Mouse (Mus musculus): ENCODE data around the gene Abcb8. TPM values are rescaled to one million over a fixed set of nuclear protein-coding genes. Genes with fewer than 3 reads are reported as not detected.
"Not testable (repeated sequence)": the region's sequence is repeated elsewhere in the genome, so short reads cannot be mapped to it uniquely, and the experiment has no call there.

The Abcb8 gene
- polyA plus RNA-seq, 1 experiment, result 10.6 TPM

DNA sequence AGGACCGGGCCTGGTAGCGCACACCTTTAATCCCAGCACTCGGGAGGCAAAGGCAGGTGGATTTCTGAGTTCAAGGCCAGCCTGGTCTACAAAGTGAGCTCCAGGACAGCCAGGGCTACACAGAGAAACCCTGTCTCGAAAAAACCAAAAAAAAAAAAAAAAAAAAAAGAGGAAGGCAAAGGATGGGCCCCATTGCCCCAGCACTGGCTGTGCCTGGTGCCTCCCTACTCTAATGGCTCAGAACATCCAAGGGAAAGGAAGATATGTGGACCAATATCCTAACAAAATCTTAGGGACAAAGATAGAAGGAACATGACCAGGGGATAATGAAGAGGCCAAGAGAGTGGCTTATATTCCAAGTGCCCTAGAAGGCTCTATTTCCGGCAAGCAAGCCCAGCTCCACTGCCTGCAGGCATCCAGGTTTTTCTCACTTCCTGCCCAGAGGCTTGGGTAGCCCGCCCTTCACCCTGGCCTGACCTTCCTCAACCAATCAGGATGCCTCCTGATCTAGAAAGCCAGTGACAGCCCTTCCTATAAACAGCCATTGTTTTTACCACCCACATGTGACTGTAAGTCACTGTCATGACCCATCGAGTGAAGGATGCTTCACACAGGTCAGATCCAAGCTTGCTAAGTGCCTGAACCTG is 4.3 kb upstream of the Abcb8 start:
- Histone ChIP-seq H3K27me3 (replicated peaks) (peaks cover 41% of the 10 kb centered on the region), H3K4me3 (replicated peaks) (peak overlapping the region; percentile 93), H3K9me3 (no peaks in the 10 kb centered on the region), H3K4me1 (peaks cover 78% of the 10 kb centered on the region), H3K36me3 (replicated peaks; ENCODE audit: low read length) (peaks cover 13% of the 10 kb centered on the region)
- TF ChIP-seq FLI1 (IDR thresholded peaks at IDR 0.05; ENCODE audit: low read length), result no peak
- no peak for TF ChIP-seq GATA1 (IDR thresholded peaks at IDR 0.05; ENCODE audit: borderline replicate concordance, low read length)

GRCm38 (mm10) chr5:24389658-24390020 is 3.8 kb upstream of the Abcb8 start:
- Histone ChIP-seq H3K27me3 (replicated peaks) (peaks cover 38% of the 10 kb centered on the region), H3K4me3 (replicated peaks) (peak overlapping the region; percentile 80), H3K36me3 (replicated peaks; ENCODE audit: low read length) (peaks cover 13% of the 10 kb centered on the region), H3K9me3 (no peaks in the 10 kb centered on the region), H3K4me1 (peaks cover 76% of the 10 kb centered on the region)
- TF ChIP-seq FLI1 (IDR thresholded peaks at IDR 0.05; ENCODE audit: low read length), result no peak

- no peaks in the 10 kb centered on the region for H3K36me3 ChIP-seq (replicated peaks; ENCODE audit: low read length)
- H3K4me3 ChIP-seq (replicated peaks), result no peak within 1 kb of the TSS
- TF ChIP-seq GATA1 (IDR thresholded peaks at IDR 0.05; ENCODE audit: borderline replicate concordance, low read length) (no peak), FLI1 (IDR thresholded peaks at IDR 0.05; ENCODE audit: low read length) (no peak)
- H3K27me3 ChIP-seq (replicated peaks), result peaks cover 19% of the 10 kb centered on the region
- no peaks in the 10 kb centered on the region for H3K9me3 ChIP-seq
- H3K4me1 ChIP-seq, result peaks cover 66% of the 10 kb centered on the region
Measured at GRCm38 (mm10) chr5:24391864-24392263, 1.6 kb upstream of the Abcb8 start, which contains the start of gene Atg9b. Atg9b (minus strand) TSS chr5:24392143.

- Histone ChIP-seq H3K36me3 (replicated peaks; ENCODE audit: low read length) (no peaks in the 10 kb centered on the region), H3K4me3 (replicated peaks) (no peak overlapping the region), H3K27me3 (replicated peaks) (peaks cover 11% of the 10 kb centered on the region), H3K9me3 (no peaks in the 10 kb centered on the region), H3K4me1 (peaks cover 57% of the 10 kb centered on the region)
- TF ChIP-seq GATA1 (IDR thresholded peaks at IDR 0.05; ENCODE audit: borderline replicate concordance, low read length) (no peak), FLI1 (IDR thresholded peaks at IDR 0.05; ENCODE audit: low read length) (no peak)
Measured at GRCm38 (mm10) chr5:24392724-24393123, 739 bp upstream of the Abcb8 start.

DNA sequence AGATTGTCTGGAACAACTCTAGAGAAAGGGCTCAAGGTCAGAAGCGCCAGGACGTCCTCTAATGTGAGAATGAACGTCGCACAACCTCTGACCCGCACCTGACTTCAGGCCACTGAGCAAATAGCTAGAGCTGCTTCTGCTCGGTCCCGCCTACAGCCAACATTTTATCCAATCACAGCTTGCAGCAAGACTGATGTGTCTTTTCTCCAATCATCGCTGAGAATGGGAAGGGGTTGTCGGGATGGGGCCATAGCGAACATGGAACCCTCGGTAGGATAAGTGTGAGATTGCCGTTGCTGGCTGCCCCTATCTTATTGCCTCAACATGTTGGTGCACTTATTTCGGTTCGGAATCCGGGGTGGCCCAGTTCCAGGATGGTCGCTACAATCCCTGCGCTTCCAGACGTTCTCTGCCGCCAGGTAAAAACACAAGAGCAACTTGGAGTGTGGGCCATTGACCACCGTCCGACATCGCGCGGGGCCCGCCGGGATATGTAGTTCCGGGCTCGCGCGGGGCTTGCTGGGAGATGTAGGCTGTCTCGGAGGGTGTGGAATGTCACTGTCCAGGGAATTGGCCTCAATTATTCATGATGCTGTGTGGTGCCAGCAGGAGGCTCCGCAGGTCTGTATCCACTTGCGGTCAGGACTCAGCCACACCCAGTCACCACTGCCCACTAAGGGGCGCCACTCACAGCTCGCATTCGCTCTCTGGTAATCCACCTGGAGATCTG is 867 bp downstream of the Abcb8 start:
- Histone ChIP-seq H3K36me3 (replicated peaks; ENCODE audit: low read length) (no peaks in the 10 kb centered on the region), H3K4me3 (replicated peaks) (peak overlapping the region; percentile 94), H3K9me3 (no peaks in the 10 kb centered on the region), H3K27me3 (replicated peaks) (peaks cover 3% of the 10 kb centered on the region), H3K4me1 (peaks cover 51% of the 10 kb centered on the region)
- TF ChIP-seq GATA1 (IDR thresholded peaks at IDR 0.05; ENCODE audit: borderline replicate concordance, low read length) (no peak), FLI1 (IDR thresholded peaks at IDR 0.05; ENCODE audit: low read length) (no peak)

DNA sequence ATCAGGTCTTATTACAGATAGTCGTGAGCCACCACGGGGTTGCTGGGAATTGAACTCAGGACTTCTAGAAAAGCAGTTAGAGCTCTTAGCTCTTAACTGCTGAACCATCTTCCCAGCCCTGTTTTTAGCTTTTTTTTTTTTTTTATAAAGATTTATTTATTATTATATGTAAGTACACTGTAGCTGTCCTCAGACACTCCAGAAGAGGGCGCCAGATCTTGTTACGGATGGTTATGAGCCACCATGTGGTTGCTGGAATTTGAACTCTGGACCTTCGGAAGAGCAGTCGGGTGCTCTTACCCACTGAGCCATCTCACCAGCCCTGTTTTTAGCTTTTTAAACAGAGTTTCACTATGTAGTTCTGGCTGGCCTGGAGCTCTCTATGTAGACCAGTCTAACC is 2.8 kb downstream of the Abcb8 start:
- peaks cover 16% of the 10 kb centered on the region for H3K36me3 ChIP-seq (replicated peaks; ENCODE audit: low read length)
- not testable (repeated sequence) for H3K4me3 ChIP-seq (replicated peaks); H3K9me3 ChIP-seq
- H3K4me1 ChIP-seq, result peaks cover 38% of the 10 kb centered on the region
- peaks cover 15% of the 10 kb centered on the region for H3K27me3 ChIP-seq (replicated peaks)

DNA sequence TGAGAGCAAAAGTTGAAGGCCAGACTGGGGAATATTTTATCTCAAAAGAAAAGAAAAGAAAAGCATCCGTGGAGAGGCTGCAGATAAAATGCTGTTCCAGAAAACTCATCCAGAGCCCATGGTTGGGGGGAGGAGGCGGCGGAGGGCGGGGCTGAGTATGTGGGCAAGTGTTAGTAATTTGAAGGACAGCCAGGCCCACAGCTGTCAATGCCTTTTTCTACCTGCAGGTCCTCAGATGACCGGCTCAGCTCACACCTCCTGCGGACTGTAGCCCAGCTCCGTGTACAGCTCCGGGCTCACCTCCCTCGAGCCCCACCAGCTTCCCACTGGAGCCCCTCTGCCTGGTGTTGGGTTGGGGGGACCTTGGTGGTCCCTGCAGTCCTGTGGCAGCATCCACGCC is 6.2 kb downstream of the Abcb8 start:
- H3K4me1 ChIP-seq, result peaks cover 23% of the 10 kb centered on the region
- no peaks in the 10 kb centered on the region for H3K9me3 ChIP-seq
- H3K36me3 ChIP-seq (replicated peaks; ENCODE audit: low read length), result peaks cover 49% of the 10 kb centered on the region
- peaks cover 32% of the 10 kb centered on the region for H3K27me3 ChIP-seq (replicated peaks)
- TF ChIP-seq GATA1 (IDR thresholded peaks at IDR 0.05; ENCODE audit: borderline replicate concordance, low read length), result no peak
- no peak for TF ChIP-seq FLI1 (IDR thresholded peaks at IDR 0.05; ENCODE audit: low read length)
- H3K4me3 ChIP-seq (replicated peaks), result no peak overlapping the region

DNA sequence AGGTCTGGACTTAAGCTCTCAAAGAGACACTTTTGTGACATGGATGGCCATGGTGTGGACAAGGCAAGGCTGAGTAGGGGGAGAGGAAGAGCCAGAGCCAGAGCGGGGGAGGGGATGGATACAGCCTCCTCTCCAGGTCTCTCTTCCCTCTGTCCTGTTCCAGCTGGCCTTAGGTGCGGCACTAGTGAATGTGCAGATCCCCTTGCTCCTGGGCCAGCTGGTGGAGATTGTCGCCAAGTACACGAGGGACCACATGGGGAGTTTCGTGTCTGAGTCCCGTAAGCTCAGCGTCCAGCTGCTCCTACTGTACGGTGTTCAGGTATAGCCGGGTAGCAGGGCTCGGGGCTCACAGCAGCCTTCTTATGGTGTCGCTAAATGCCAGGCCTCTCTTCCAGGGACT is 6.9 kb downstream of the Abcb8 start:
- Histone ChIP-seq H3K4me3 (replicated peaks) (no peak overlapping the region), H3K9me3 (no peaks in the 10 kb centered on the region), H3K4me1 (peaks cover 26% of the 10 kb centered on the region), H3K27me3 (replicated peaks) (peaks cover 32% of the 10 kb centered on the region), H3K36me3 (replicated peaks; ENCODE audit: low read length) (peaks cover 49% of the 10 kb centered on the region)
- TF ChIP-seq GATA1 (IDR thresholded peaks at IDR 0.05; ENCODE audit: borderline replicate concordance, low read length), result no peak
- TF ChIP-seq FLI1 (IDR thresholded peaks at IDR 0.05; ENCODE audit: low read length), result no peak

GRCm38 (mm10) chr5:24400911-24401605 is 7.6 kb downstream of the Abcb8 start:
- Histone ChIP-seq H3K9me3 (no peaks in the 10 kb centered on the region), H3K27me3 (replicated peaks) (peaks cover 36% of the 10 kb centered on the region), H3K4me1 (peaks cover 33% of the 10 kb centered on the region), H3K36me3 (replicated peaks; ENCODE audit: low read length) (peaks cover 56% of the 10 kb centered on the region), H3K4me3 (replicated peaks) (no peak overlapping the region)
- TF ChIP-seq GATA1 (IDR thresholded peaks at IDR 0.05; ENCODE audit: borderline replicate concordance, low read length), result no peak

DNA sequence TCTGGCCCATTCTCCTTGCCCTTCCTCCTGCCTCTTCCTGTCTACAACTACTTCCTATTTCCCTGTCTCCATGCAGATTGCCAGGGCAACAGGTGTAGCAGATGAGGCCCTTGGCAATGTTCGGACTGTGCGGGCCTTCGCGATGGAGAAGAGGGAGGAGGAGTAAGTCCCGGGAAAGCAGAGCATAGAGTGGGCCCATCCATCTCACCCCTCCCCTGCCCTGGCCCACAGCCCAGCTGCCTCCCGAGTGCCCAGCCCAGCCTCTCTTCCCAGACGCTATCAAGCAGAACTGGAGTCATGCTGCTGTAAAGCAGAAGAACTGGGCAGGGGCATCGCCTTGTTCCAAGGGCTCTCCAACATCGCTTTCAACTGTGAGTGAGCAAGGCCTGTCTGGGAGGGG is 8.5 kb downstream of the Abcb8 start:
- H3K4me3 ChIP-seq (replicated peaks), result no peak overlapping the region
- peaks cover 65% of the 10 kb centered on the region for H3K36me3 ChIP-seq (replicated peaks; ENCODE audit: low read length)
- H3K4me1 ChIP-seq, result peaks cover 37% of the 10 kb centered on the region
- H3K27me3 ChIP-seq (replicated peaks), result peaks cover 45% of the 10 kb centered on the region
- TF ChIP-seq GATA1 (IDR thresholded peaks at IDR 0.05; ENCODE audit: borderline replicate concordance, low read length), result no peak
- no peaks in the 10 kb centered on the region for H3K9me3 ChIP-seq

Measured in megakaryocyte, embryonic 14.5 days (primary cell).